Mouse (Mus musculus) heart, postnatal 0 days (tissue): ENCODE measurements at regions not wholly inside any gene's neighbourhood (a gene's known extent, or its start where the extent isn't known, plus 50 kb on each side); places are given as distances from the start of the nearest gene placed in this dataset.

ENCODE experiments used
- ATAC-seq: fragments of 200-750 bp; cut with Nextera tagmentation; 2 replicates; pipeline ENCODE4 v1.8.0; 2017; ENCODE audit warnings: low read depth, moderate number of reproducible peaks, moderate library complexity; ENCODE audit not compliant: insufficient read depth
- DNase-seq: peaks from one replicate; pipeline ENCODE4 v3.0.0-alpha.2; 2016; ENCODE audit warnings: low spot score
- H3K27ac ChIP-seq: fragments of 300-500 bp; sonication (generic); 2 replicates; pipeline ENCODE4 v1.5.1; 2014; ENCODE audit warnings: low read depth, mild to moderate bottlenecking
- H3K27me3 ChIP-seq: fragments of 300-500 bp; sonication (generic); 2 replicates; pipeline ENCODE4 v1.6.1; 2014; ENCODE audit warnings: low read length, mixed read lengths; ENCODE audit not compliant: control insufficient read depth, insufficient read depth
- H3K36me3 ChIP-seq: fragments of 300-500 bp; sonication (generic); replicated peaks from 2 replicates; pipeline ENCODE4 v1.6.1; 2014; ENCODE audit warnings: low read length, mixed read lengths; ENCODE audit not compliant: control insufficient read depth, insufficient read depth
- H3K4me1 ChIP-seq: fragments of 300-500 bp; sonication (generic); 2 replicates; pipeline ENCODE4 v1.6.1; 2014; ENCODE audit warnings: antibody characterized with exemption; ENCODE audit not compliant: control insufficient read depth, insufficient read depth
- H3K4me2 ChIP-seq: fragments of 300-500 bp; sonication (generic); 2 replicates; pipeline ENCODE4 v1.6.1; 2014; ENCODE audit warnings: low read depth, mild to moderate bottlenecking, low read length, moderate library complexity
- H3K4me3 ChIP-seq: fragments of 300-500 bp; sonication (generic); 2 replicates; pipeline ENCODE4 v1.5.1; 2014; ENCODE audit warnings: low read depth, low read length
- H3K9ac ChIP-seq: fragments of 300-500 bp; sonication (generic); replicated peaks from 2 replicates; pipeline ENCODE4 v1.6.1; 2014; ENCODE audit warnings: low read depth, low read length, mixed read lengths
- H3K9me3 ChIP-seq: fragments of 300-500 bp; sonication (generic); replicated peaks from 2 replicates; pipeline ENCODE4 v1.6.1; 2016; ENCODE audit warnings: low read length; ENCODE audit not compliant: control insufficient read depth
- CTCF ChIP-seq: IDR thresholded peaks from 2 replicates; pipeline ENCODE4 v1.5.1; 2016; ENCODE audit warnings: antibody characterized with exemption, control low read depth, low read depth
- EP300 ChIP-seq: IDR thresholded peaks from 2 replicates; pipeline ENCODE4 v1.6.1; 2016; ENCODE audit warnings: antibody characterized with exemption, low read depth
- WGBS: fragments of 180-500 bp; shearing (Covaris S2); extraction: QIAGEN DNeasy Blood & Tissue Kit; methylation state at CpG from one replicate; pipeline ENCODE4 v1.1.7; 2014; 5-methylcytosine and 5-hydroxymethylcytosine counted together

GRCm38 (mm10) chr16:21320284-21320683 is 102.6 kb upstream of the Vps8 start:
- DNase-seq (no peak), ATAC-seq (no peak)
- Histone ChIP-seq H3K27ac (no peak overlapping the region), H3K27me3 (no peaks in the 10 kb centered on the region), H3K36me3 (no peaks in the 10 kb centered on the region), H3K9me3 (no peaks in the 10 kb centered on the region), H3K4me1 (peaks cover 32% of the 10 kb centered on the region), H3K4me2 (no peak overlapping the region), H3K9ac (no peak overlapping the region), H3K4me3 (no peak overlapping the region)
- WGBS: 91% methylated on average over 2 of the region's 2 CpGs
- no peak for TF ChIP-seq CTCF
- TF ChIP-seq EP300: no peak

GRCm38 (mm10) chr16:21321188-21322070 is 101.5 kb upstream of the Vps8 start:
- H3K27me3 ChIP-seq: no peaks in the 10 kb centered on the region
- TF ChIP-seq CTCF: peak; percentile 22; the same call in 1 of the 2 replicates
- no peak for TF ChIP-seq EP300
- H3K36me3 ChIP-seq: no peaks in the 10 kb centered on the region
- ATAC-seq (no peak), DNase-seq (no peak)
- no peak overlapping the region for H3K4me2 ChIP-seq
- peaks cover 32% of the 10 kb centered on the region for H3K4me1 ChIP-seq
- no peaks in the 10 kb centered on the region for H3K9me3 ChIP-seq
- H3K27ac ChIP-seq: no peak overlapping the region
- WGBS: 62% methylated on average over 18 of the region's 18 CpGs
- no peak overlapping the region for H3K4me3 ChIP-seq
- H3K9ac ChIP-seq: no peak overlapping the region

- H3K4me1 ChIP-seq: peaks cover 30% of the 10 kb centered on the region
- H3K36me3 ChIP-seq: no peaks in the 10 kb centered on the region
- no peak for TF ChIP-seq CTCF
- TF ChIP-seq EP300: no peak
- H3K27me3 ChIP-seq: no peaks in the 10 kb centered on the region
- ATAC-seq (peak; percentile 35; the same call in 1 of the 2 replicates), DNase-seq (no peak)
- H3K4me3 ChIP-seq: no peak overlapping the region
- 53% methylated on average over 10 of the region's 10 CpGs for WGBS
- H3K9me3 ChIP-seq: no peaks in the 10 kb centered on the region
- no peak overlapping the region for H3K9ac ChIP-seq
- no peak overlapping the region; the same call in 1 of the 2 replicates for H3K4me2 ChIP-seq
- no peak overlapping the region for H3K27ac ChIP-seq
Measured at GRCm38 (mm10) chr16:21322437-21322836, 100.5 kb upstream of the Vps8 start.

GRCm38 (mm10) chr16:21323446-21324034 is 99.4 kb upstream of the Vps8 start:
- Histone ChIP-seq H3K27ac (no peak overlapping the region), H3K4me1 (peaks cover 23% of the 10 kb centered on the region), H3K27me3 (no peaks in the 10 kb centered on the region), H3K9ac (no peak overlapping the region), H3K4me2 (no peak overlapping the region), H3K4me3 (no peak overlapping the region), H3K36me3 (no peaks in the 10 kb centered on the region), H3K9me3 (no peaks in the 10 kb centered on the region)
- TF ChIP-seq EP300 (no peak), CTCF (no peak)
- no peak for DNase-seq
- ATAC-seq: no peak
- 61% methylated on average over 3 of the region's 3 CpGs for WGBS

GRCm38 (mm10) chr16:21327969-21328368 is 94.9 kb upstream of the Vps8 start:
- WGBS: 84% methylated on average over 4 of the region's 4 CpGs
- no peaks in the 10 kb centered on the region for H3K9me3 ChIP-seq
- no peaks in the 10 kb centered on the region for H3K27me3 ChIP-seq
- H3K4me3 ChIP-seq: no peak overlapping the region
- DNase-seq: no peak
- no peak for ATAC-seq
- peaks cover 10% of the 10 kb centered on the region; the same call in 1 of the 2 replicates for H3K4me1 ChIP-seq
- H3K27ac ChIP-seq: no peak overlapping the region
- no peaks in the 10 kb centered on the region for H3K36me3 ChIP-seq
- no peak overlapping the region for H3K4me2 ChIP-seq
- H3K9ac ChIP-seq: no peak overlapping the region
- TF ChIP-seq CTCF (no peak), EP300 (no peak)
